Mouse (Mus musculus): ENCODE results near the gene Fam133b. TPM values are rescaled to one million over a fixed set of nuclear protein-coding genes. Genes with fewer than 3 reads are reported as not detected.

Gene Fam133b
- total RNA-seq (2021) = 10 to 100 TPM; 10.9 to 11.9 TPM

DNA sequence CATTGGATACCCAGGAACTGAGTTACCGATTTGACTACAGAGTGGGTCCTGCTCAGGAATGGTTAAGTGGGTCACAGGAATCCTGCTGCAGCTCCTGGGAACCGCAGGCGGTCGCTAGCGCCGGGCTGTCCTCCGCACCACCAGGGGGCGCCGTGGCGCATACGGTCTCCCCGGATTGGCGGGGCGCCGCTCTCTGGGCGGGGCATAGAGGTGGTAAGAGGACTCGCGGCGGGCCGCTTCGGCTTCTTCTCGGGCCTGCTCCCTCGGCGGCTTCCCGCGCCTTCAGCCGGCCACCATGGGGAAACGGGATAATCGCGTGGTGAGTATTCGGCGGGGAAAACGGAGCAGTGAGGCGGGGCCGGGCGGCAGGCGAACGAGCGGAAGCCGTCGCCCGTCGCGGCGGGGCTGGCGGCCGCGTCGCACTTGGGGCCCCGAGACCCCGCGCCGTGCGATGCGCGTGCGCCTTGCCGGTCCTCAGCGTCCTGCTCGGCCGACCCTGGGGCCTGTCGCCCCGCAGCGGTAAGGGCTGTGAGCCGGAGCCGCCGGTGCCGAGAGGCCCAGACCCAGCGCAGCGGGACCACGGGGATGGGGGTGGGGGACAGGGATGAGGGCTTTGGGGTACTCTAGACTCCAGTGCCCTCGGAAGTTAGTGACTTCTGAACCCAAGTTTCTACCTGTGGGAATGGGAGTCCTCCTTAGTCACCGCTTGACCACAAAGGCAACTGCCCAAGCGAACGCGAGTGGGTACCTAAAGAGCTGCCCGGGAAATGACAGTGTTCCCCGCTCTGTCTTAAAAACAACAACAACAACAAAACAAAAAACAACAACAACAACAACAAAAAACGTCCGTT is at the start of gene Fam133b:
Gene Fam133b, plus strand, starts transcription at position 205 of the 851 bp plus-strand sequence.
- intact Hi-C loops (cut with DNase I) = loop anchor here (2.0 kb wide), 1 partner anchor 53 kb away; the partner anchor contains the start of genes Pex1 and Rbm48

DNA sequence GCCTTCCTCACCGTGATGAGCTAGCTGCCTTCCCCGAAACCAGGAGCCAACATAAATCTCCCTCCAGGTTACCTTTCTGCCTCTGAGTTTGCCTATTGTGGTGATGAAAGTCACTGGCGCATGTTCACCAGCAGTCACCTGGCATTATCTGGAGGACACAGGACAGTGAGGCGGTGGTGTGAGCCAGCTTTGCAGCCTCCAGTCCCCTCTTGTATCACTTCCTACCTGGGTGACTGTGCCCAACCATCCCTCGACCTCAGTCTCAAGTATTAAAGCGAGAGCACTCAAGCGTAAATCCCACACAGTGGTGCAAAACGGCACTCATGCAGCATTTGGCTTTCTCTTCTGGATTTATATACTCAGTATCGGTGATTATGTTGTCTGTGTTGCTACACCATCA is 49.7 kb upstream of the Fam133b start:
- no peak for DNase-seq
- intact Hi-C loops (cut with DNase I) = no loop called here

More for the DNA sequence above, at the start of gene Fam133b:
- peak; percentile 98 to 99 for DNase-seq

DNA sequence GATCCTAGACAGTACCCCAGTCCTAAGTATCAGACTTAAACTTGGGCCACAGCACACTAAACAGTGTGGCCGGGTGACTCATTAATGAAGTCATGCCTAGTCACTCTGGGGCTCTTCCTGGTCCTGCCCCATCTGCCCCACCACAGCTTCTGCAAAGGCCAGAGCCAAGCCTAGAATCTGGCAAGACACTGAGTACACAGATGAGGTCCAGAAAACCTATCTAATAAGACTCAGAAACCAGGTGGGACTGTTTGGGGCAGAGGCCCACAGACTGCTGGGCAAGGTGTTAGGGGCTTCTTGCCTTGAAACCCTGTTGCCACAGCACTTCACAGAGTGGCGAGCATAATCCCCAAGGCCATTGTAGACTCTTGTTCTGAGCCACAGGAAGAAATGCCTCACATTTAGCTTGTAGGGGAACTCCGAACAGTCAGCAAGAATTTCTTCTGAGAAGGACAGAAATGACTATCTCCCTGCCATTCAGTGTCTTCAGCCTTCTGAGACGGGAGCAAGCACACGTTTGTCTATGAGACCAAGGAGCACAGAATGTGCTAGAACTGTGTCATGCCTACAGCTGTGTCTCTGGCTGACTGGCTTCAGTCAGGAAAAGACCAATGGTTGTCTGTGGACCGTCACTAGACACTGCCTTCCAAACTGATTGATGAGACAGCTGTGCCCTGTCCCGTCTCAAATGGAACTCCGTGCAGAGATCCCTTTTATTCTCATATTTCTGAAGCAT is 49.0 kb upstream of the Fam133b start:
- no peak for DNase-seq
- intact Hi-C loops (cut with DNase I) = no loop called here

GRCm38 (mm10) chr5:3497505-3497925 is 46.1 kb upstream of the Fam133b start:
- no peak for DNase-seq
- intact Hi-C loops (cut with DNase I) = no loop called here

GRCm38 (mm10) chr5:3500298-3500697 is 43.3 kb upstream of the Fam133b start:
- DNase-seq = no peak
- intact Hi-C loops (cut with DNase I) = no loop called here

GRCm38 (mm10) chr5:3500957-3501563 is 42.6 kb upstream of the Fam133b start:
- no peak for DNase-seq
- intact Hi-C loops (cut with DNase I) = no loop called here

DNA sequence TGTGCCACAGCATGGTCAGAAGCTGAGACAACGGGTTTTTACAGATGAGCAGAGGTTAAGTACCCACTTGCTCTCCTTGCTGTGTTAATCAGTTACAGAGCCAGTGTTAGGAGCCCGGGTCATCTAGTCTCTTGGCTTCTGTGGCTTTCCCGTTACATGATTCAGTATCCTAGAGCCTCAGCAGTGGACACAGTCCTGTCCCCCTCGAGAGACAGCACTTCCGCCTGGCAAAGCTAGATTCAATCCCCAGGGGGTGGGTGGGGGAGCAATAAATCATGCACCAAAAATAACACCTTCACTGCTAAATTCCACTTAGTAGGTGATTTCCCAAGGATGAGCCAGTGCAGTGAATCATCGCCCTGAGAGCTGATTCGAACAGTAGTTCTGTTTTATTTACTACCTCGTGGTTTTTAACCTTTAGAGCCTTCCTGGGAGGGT is 42.0 kb upstream of the Fam133b start:
- intact Hi-C loops (cut with DNase I) = no loop called here
- peak; percentile 32 to 54 for DNase-seq

DNA sequence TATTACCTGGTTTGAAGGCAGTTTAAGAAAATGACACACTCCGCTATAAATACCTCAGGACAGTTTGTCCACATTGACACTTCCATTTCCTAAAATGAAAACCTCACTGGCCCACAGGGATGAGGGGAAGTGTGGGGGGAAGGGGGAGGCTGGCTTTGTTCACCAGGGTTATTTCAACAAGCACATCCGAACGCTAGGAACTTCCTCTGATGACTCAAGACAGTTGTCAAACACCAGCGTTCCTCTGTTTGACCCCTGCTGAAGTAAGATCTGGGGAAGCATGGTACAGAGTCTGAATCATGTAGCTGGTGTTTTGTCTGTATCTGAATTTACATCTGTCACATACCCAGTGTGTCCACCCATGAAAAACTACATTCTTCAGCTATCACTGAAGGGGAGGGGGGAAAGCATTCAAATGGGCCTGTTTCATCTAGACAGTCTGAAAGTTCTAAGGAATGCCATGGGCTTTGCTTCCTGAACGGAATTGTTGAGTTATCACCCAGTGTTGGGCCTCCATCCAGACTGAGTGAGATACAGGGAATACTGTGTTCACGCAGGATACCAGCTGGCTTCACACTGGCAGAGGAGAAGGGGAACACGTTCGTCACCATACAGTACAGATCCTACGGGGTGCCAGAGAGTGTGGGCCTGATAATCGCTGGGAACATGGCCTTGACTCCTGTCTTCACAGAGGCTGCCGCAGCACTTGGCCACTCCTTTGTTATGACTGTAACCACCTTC is 40.9 kb upstream of the Fam133b start:
- peak; percentile 50 to 55 for DNase-seq
- intact Hi-C loops (cut with DNase I) = no loop called here

- no peak for DNase-seq
- intact Hi-C loops (cut with DNase I) = no loop called here
These were observed 40.3 kb upstream of the Fam133b start for GRCm38 (mm10) chr5:3503373-3503772.

- no peak for DNase-seq
- intact Hi-C loops (cut with DNase I) = no loop called here
These were observed 39.8 kb upstream of the Fam133b start for GRCm38 (mm10) chr5:3503836-3504323.

GRCm38 (mm10) chr5:3504453-3504852 is 39.2 kb upstream of the Fam133b start:
- DNase-seq = no peak
- intact Hi-C loops (cut with DNase I) = no loop called here

DNA sequence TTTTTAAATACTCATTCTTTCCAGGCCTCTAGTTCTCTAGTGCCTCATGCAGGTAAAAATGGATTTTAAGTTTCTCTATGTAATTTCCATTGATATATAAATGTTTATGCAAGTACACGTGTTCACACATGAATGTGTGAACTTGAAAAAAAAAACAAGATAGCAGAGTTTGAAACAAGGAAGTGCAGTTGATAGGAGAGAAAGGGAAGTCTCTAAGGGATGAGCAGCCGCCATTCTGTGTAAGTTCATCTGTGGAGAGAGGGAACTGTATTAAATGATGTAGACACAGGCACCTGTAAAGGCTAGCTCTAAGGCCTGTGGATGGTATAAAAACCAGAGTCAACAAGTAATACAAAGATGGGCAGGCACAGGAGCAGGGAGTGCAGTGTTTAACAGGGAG is 38.1 kb upstream of the Fam133b start:
- no peak for DNase-seq
- intact Hi-C loops (cut with DNase I) = no loop called here

GRCm38 (mm10) chr5:3508480-3509381 is 34.9 kb upstream of the Fam133b start:
- intact Hi-C loops (cut with DNase I) = no loop called here
- DNase-seq = no peak

DNA sequence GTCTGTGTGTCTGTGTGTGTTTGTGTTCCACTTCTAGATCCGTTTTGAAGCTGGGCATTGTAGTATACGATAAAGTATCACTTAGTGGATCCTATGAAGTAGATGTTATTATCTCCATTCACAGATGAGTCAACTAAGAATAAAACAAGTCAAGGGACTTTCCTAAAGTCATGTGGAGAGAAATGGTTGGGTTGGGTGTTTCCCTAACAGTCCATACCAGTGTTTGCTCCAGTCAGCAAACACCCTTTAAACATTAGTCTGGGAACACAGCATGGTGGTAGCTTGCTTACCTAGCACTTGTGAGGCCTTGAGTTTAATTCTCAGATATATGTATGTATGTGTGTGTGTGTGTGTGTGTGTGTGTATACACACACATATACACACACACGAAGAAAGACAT is 34.1 kb upstream of the Fam133b start:
- no peak for DNase-seq
- intact Hi-C loops (cut with DNase I) = no loop called here

DNA sequence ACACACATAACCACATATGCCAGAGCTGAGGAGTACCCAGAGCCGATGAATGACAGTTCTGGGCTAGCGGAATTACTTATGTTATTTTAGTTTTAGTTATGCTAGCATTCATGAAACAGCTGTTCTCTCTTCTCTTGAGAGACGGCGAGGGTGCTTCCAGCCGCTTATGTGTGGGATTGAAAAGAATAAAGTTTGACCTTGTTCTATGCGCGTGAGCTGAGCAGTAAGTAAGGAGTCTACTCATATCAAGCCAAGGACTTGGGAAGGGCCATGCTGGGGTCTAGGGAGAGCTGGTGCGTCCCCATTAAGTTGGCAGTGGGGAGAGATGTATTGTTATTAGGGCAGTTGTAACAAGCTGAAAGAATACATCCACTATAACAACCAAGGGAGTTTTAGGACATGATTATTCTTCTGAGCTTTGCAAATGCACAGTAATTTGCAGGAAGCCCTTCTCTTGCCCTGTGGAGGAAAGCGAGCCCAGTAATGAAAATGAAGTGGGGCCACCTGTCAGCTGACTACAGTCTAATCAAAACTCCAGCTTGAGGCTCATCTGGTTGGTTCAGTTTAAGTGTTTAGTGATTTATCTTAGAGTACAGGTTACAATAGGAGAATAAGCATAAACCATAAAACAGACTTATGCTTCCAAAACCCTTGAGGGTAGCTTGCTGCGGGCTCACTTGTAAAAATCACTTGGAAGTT is 32.4 kb upstream of the Fam133b start:
- intact Hi-C loops (cut with DNase I) = no loop called here
- no peak for DNase-seq

- no peak for DNase-seq
- intact Hi-C loops (cut with DNase I) = no loop called here
These were observed 31.0 kb upstream of the Fam133b start for GRCm38 (mm10) chr5:3512584-3512983.

DNA sequence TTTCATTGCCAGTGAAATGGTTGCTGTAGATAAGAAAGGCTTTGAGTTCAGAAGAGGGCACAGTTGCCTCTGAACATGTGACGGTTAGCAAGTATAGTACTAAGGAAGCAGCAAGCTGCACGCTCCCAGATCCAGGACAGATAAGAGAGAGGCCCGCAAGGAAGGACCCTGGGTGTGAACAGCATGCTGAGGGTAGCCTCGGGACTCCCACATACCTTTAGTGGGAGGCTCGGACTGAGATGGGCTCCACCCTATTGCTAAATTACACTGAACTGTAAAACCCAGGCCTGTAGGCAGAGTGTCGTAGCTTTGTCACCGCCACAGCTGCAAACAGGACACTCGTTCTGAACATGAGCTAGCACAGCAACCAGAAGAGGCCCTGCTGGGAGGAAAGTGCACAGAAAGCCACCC is 28.7 kb upstream of the Fam133b start:
- no peak for DNase-seq
- intact Hi-C loops (cut with DNase I) = loop anchor here (5.0 kb wide), 1 partner anchor 93 kb away; no protein-coding TSS in a partner anchor

GRCm38 (mm10) chr5:3515477-3515876 is 28.2 kb upstream of the Fam133b start:
- DNase-seq = no peak
- intact Hi-C loops (cut with DNase I) = loop anchor here (5.0 kb wide), 1 partner anchor 93 kb away; no protein-coding TSS in a partner anchor

All from heart, postnatal 36 days (tissue).